Mouse (Mus musculus): ENCODE data around the gene Snrpa1. TPM values are rescaled to one million over a fixed set of nuclear protein-coding genes. Genes with fewer than 3 reads are reported as not detected.

The Snrpa1 gene
- polyA plus RNA-seq, 1 experiment from 2014 or later = 47.6 TPM

DNA sequence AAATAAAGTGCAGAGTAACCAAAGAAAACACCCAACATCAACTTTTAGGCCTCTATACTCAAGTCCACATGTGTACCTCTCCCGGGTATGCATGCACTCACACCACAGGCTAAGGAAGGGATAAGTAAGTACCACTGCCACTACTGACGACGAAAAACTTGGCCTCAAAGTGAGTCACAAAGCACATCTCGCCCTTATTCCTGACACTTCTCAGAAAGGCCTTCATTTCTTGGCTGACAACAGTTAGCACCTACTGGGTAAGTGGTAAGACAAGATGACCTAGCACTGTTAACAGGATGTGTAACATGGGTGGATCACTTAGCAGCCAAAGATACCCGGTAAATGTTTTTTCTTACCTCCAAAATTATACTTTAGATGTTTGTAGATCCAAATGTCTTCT is 45.7 kb downstream of the Snrpa1 start:
- no peak for DNase-seq
- Histone ChIP-seq H3K4me1 (ENCODE audit: insufficient read depth) (no peaks in the 10 kb centered on the region), H3K4me3 (ENCODE audit: low read depth, low read length) (no peak overlapping the region), H3K36me3 (replicated peaks; ENCODE audit: insufficient read depth, low read length) (no peaks in the 10 kb centered on the region), H3K27me3 (ENCODE audit: insufficient read depth, low read length) (no peaks in the 10 kb centered on the region; the same call in 1 of the 2 replicates), H3K9ac (replicated peaks) (no peak overlapping the region), H3K9me3 (ENCODE audit: low read length) (no peaks in the 10 kb centered on the region), H3K27ac (ENCODE audit: low read depth) (no peak overlapping the region), H3K4me2 (ENCODE audit: low read depth, low read length) (no peak overlapping the region)
- WGBS (ENCODE audit: insufficient replicate concordance) = 77% methylated on average over 5 of the region's 5 CpGs
- no peak for TF ChIP-seq EP300 (IDR thresholded peaks at IDR 0.05; ENCODE audit: low read depth)
- no peak for TF ChIP-seq CTCF (IDR thresholded peaks at IDR 0.05; ENCODE audit: low read depth)
- ATAC-seq = no peak

DNA sequence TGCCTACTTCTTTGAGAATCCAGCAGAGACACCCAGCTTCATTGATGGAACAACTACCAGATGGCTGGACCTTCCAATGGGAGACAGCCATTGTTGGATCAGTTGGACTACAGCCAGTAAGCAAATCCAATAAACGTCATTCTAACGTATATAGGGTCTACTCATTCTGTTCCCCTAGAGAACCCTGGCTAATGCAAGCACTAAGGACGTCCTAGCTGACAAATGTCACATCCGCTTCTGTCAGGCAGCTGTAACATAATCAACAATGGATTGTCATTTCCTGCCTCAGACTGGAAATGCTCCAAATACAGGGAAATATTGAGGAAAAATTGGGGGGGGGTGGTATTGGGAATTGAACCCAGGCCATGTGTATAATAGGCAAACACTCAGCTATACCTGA is 47.0 kb downstream of the Snrpa1 start:
- no peak overlapping the region for H3K27ac ChIP-seq (ENCODE audit: low read depth)
- H3K9ac ChIP-seq (replicated peaks) = no peak overlapping the region
- WGBS (ENCODE audit: insufficient replicate concordance) = 49% methylated on average over 4 of the region's 4 CpGs
- H3K4me3 ChIP-seq (ENCODE audit: low read depth, low read length) = no peak overlapping the region
- H3K9me3 ChIP-seq (ENCODE audit: low read length) = no peaks in the 10 kb centered on the region
- DNase-seq (no peak), ATAC-seq (no peak)
- H3K27me3 ChIP-seq (ENCODE audit: insufficient read depth, low read length) = no peaks in the 10 kb centered on the region; the same call in 1 of the 2 replicates
- no peak overlapping the region for H3K4me2 ChIP-seq (ENCODE audit: low read depth, low read length)
- no peaks in the 10 kb centered on the region for H3K36me3 ChIP-seq (replicated peaks; ENCODE audit: insufficient read depth, low read length)
- H3K4me1 ChIP-seq (ENCODE audit: insufficient read depth) = peaks cover 3% of the 10 kb centered on the region; the same call in 1 of the 2 replicates
- no peak for TF ChIP-seq EP300 (IDR thresholded peaks at IDR 0.05; ENCODE audit: low read depth)
- TF ChIP-seq CTCF (IDR thresholded peaks at IDR 0.05; ENCODE audit: low read depth) = no peak

DNA sequence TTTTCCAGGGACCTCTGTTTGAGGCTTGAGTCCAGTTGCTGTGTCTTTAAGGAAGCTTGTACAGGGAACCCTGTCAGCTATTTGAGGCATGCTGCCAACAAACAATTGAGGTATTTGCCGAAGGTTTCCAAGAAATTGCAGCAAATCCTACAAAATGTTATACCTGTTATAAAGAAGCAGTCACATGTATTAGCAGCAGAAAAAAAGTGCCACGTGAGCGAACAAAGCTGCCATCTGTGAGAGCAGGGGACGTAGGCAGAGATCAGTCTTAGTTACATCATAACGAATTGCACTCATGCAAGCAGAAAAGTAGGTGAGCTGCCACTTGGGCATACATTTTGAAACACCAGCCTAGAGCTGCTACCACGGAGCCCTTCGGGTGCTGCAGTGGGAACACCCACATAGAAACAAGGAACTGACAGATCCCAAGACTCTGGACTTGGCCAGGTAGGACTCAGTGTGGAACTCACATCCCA is 47.8 kb downstream of the Snrpa1 start:
- no peak overlapping the region for H3K4me3 ChIP-seq (ENCODE audit: low read depth, low read length)
- no peak for TF ChIP-seq CTCF (IDR thresholded peaks at IDR 0.05; ENCODE audit: low read depth)
- no peak for TF ChIP-seq EP300 (IDR thresholded peaks at IDR 0.05; ENCODE audit: low read depth)
- ATAC-seq = no peak
- H3K27ac ChIP-seq (ENCODE audit: low read depth) = 0 out of 2 replicates have a peak overlapping the region, but pooled peaks have one; percentile 13
- H3K9ac ChIP-seq (replicated peaks) = no peak overlapping the region
- DNase-seq = no peak
- no peaks in the 10 kb centered on the region for H3K27me3 ChIP-seq (ENCODE audit: insufficient read depth, low read length)
- WGBS (ENCODE audit: insufficient replicate concordance) = 57% methylated on average over 7 of the region's 7 CpGs
- H3K4me1 ChIP-seq (ENCODE audit: insufficient read depth) = peaks cover 6% of the 10 kb centered on the region; the same call in 1 of the 2 replicates
- H3K4me2 ChIP-seq (ENCODE audit: low read depth, low read length) = no peak overlapping the region
- no peaks in the 10 kb centered on the region for H3K9me3 ChIP-seq (ENCODE audit: low read length)
- H3K36me3 ChIP-seq (replicated peaks; ENCODE audit: insufficient read depth, low read length) = no peaks in the 10 kb centered on the region

DNA sequence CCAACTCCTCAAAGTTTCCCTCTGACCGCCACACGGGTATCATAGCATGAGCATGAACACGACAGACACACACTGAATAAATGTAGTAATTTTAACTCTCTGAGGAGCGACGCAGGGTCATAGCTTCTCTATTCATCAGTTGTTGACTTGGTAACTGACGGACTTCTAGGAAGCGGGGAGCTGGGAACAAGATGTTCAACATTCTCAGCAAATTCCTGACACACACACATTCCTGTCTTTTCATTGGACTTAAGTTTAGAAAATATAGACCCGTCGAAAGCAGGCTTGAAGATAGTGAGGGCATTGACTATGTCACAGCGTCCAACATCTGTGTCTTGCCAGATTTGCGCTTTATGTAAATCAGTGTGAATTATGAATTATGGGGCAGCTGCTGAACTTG is 48.4 kb downstream of the Snrpa1 start:
- DNase-seq (no peak), ATAC-seq (no peak)
- Histone ChIP-seq H3K36me3 (replicated peaks; ENCODE audit: insufficient read depth, low read length) (no peaks in the 10 kb centered on the region), H3K4me2 (ENCODE audit: low read depth, low read length) (no peak overlapping the region), H3K27ac (ENCODE audit: low read depth) (no peak overlapping the region), H3K9ac (replicated peaks) (no peak overlapping the region), H3K4me3 (ENCODE audit: low read depth, low read length) (no peak overlapping the region), H3K9me3 (ENCODE audit: low read length) (no peaks in the 10 kb centered on the region), H3K27me3 (ENCODE audit: insufficient read depth, low read length) (no peaks in the 10 kb centered on the region), H3K4me1 (ENCODE audit: insufficient read depth) (peaks cover 6% of the 10 kb centered on the region; the same call in 1 of the 2 replicates)
- 77% methylated on average over 11 of the region's 11 CpGs for WGBS (ENCODE audit: insufficient replicate concordance)
- no peak for TF ChIP-seq EP300 (IDR thresholded peaks at IDR 0.05; ENCODE audit: low read depth)
- no peak for TF ChIP-seq CTCF (IDR thresholded peaks at IDR 0.05; ENCODE audit: low read depth)

DNA sequence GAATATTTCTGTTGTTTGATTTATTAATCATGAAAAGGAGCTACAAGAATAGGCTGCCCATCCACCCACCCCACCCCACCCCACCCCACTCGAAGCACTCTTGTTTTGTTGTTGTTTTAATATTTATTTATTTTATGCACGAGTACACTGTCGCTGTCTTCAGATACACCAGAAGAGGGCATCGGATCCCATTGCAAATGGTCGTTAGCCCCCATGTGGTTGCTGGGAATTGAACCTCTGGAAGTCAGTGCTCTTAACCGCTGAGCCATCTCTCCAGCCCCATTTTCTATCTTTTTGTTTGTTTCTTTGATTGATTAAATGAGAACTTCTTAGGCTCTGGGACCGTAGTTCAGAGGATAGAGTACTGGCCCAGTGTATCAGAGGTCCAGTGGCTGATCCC is 49.1 kb downstream of the Snrpa1 start:
- Histone ChIP-seq H3K4me3 (ENCODE audit: low read depth, low read length) (no peak overlapping the region), H3K4me2 (ENCODE audit: low read depth, low read length) (no peak overlapping the region), H3K4me1 (ENCODE audit: insufficient read depth) (peaks cover 9% of the 10 kb centered on the region; the same call in 1 of the 2 replicates), H3K36me3 (replicated peaks; ENCODE audit: insufficient read depth, low read length) (no peaks in the 10 kb centered on the region), H3K9ac (replicated peaks) (no peak overlapping the region), H3K27ac (ENCODE audit: low read depth) (no peak overlapping the region), H3K27me3 (ENCODE audit: insufficient read depth, low read length) (no peaks in the 10 kb centered on the region), H3K9me3 (ENCODE audit: low read length) (no peaks in the 10 kb centered on the region)
- TF ChIP-seq CTCF (IDR thresholded peaks at IDR 0.05; ENCODE audit: low read depth) = peak; percentile 60
- TF ChIP-seq EP300 (IDR thresholded peaks at IDR 0.05; ENCODE audit: low read depth) = no peak
- 12% methylated on average over 7 of the region's 7 CpGs for WGBS (ENCODE audit: insufficient replicate concordance)
- DNase-seq (no peak), ATAC-seq (no peak)

DNA sequence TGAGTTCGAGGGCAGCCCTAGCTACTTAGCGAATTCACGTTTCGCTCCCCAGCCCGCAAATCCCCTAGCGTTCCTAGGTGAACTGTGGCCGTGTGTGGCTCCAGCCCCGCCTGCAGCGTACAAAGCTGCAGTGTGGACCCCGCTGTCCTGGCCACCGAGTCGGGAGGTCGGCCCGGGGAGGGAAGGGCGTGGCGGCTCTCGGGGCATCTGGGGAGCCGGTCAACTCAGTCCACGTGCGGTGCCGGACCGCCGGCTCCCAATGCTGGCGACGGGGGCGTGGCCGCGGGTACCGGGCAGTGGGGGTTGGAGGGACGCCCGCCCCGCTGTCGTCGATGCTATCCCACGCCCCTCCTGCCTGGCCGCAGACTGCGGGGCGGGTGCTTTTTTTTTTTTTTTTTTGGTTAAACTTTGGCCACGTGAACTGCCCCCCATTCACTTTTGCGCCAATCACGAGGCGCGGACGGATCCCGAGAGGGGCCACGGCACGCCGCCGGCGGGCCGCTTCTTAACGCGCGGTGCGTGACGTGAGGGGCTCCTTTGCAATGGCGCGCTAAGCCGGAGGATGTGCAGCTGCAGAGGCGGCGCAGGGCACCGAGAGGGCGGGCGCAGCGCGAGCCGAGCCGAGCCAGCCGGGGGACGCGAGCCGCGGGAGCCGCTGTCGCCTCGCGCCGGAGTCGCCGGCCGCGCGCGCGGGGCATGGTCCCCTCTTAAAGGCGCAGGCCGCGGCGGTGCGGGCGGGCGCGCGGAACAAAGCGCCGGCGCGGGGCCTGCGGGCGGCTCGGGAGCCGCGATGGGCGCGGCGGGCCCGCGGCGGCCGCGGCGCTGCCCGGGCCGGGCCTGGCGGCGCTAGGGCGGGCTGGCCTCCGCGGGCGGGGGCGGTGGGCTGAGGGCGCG is 50.4 kb downstream of the Snrpa1 start, which contains the start of gene Chsy1:
Chsy1 (plus strand) TSS at position 555 of the 894 bp plus-strand sequence.
- DNase-seq (peak; percentile 89), ATAC-seq (peak; percentile 83)
- peak within 1 kb of the TSS; percentile 84 for H3K27ac ChIP-seq (ENCODE audit: low read depth)
- peak within 1 kb of the TSS; percentile 88 for H3K9ac ChIP-seq (replicated peaks)
- no peak for TF ChIP-seq CTCF (IDR thresholded peaks at IDR 0.05; ENCODE audit: low read depth)
- peak within 1 kb of the TSS; percentile 83 for H3K4me3 ChIP-seq (ENCODE audit: low read depth, low read length)
- H3K36me3 ChIP-seq (replicated peaks; ENCODE audit: insufficient read depth, low read length) = no peaks in the 10 kb centered on the region
- H3K4me2 ChIP-seq (ENCODE audit: low read depth, low read length) = peak within 1 kb of the TSS; percentile 90
- under 1% methylated on average over 89 of the region's 123 CpGs for WGBS (ENCODE audit: insufficient replicate concordance)
- no peaks in the 10 kb centered on the region for H3K27me3 ChIP-seq (ENCODE audit: insufficient read depth, low read length)
- H3K4me1 ChIP-seq (ENCODE audit: insufficient read depth) = peaks cover 18% of the 10 kb centered on the region
- no peaks in the 10 kb centered on the region for H3K9me3 ChIP-seq (ENCODE audit: low read length)
